Mouse (Mus musculus) macrophage (primary cell): ENCODE results near the gene Olfr128. TPM values are rescaled to one million over a fixed set of nuclear protein-coding genes. Genes with fewer than 3 reads are reported as not detected.
"Not testable (repeated sequence)": the region's sequence is repeated elsewhere in the genome, so short reads cannot be mapped to it uniquely, and the experiment has no call there.

Experiments
- H3K27ac ChIP-seq: fragments of 350-480 bp; formaldehyde crosslinking; 2 replicates; pipeline ENCODE4 v1.9.0; 2021
- H3K36me3 ChIP-seq: fragments of 350-480 bp; formaldehyde crosslinking; 2 replicates; pipeline ENCODE4 v1.9.0; 2021; ENCODE audit errors: inconsistent target
- H3K4me3 ChIP-seq: fragments of 350-480 bp; formaldehyde crosslinking; 2 replicates; pipeline ENCODE4 v1.9.0; 2021; ENCODE audit errors: inconsistent target
- H3K79me2 ChIP-seq: fragments of 350-480 bp; formaldehyde crosslinking; 2 replicates; pipeline ENCODE4 v1.9.0; 2021; ENCODE audit errors: inconsistent target
- WGBS: methylation state at CpG from one replicate; pipeline ENCODE4 v1.1.7; 2026; ENCODE audit warnings: inconsistent platforms; ENCODE audit not compliant: missing documents; 5-methylcytosine and 5-hydroxymethylcytosine counted together
- polyA plus RNA-seq: library from polyadenylated mRNA; stranded (reverse); fragments of 250-400 nt; gene quantifications from 3 replicates; pipeline ENCODE4 v1.2.4, GENCODE M21; 2018; ENCODE audit warnings: inconsistent platforms
- total RNA-seq, 78 experiments: library from RNA; depleted of rRNA; stranded (reverse); fragments of 250-400 nt; gene quantifications; 1 replicate in 9 of 78; 2 replicates in 24 of 78; 3 replicates in 43 of 78; 4 replicates in 2 of 78; pipeline ENCODE4 v1.2.4; 2018; ENCODE audit warnings: inconsistent platforms in 56 of 78

Olfr128 gene
- total RNA-seq (2018; cell fraction: chromatin; rRNA removed) = not detected
- total RNA-seq (2018; cell fraction: cytosol; rRNA removed) = not detected
- not detected for total RNA-seq (2018; cell fraction: nucleus; rRNA removed)
- not detected in 3 replicates for polyA plus RNA-seq

DNA sequence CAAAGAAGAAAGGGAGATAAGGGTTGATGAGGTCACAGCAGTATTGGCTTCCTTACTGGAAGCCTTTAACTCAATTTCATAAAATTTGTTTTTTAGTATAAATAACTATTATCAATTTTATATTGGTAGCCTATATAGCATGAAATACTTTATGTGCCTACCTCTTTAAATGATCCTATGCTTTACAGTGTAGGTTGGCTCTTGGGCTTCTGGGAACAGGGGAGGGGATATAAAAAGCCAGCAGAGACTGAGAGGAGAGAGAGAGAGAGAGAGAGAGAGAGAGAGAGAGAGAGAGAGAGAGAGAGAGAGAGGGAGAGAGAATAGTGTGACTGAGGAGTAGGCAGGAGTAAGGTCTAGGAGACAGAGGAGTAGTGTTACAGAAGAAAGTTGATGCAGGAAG is at the start of gene Olfr128:
TSS of gene Olfr128 (plus strand) at position 301 of the 400 bp plus-strand sequence.
- H3K27ac ChIP-seq = no peak within 1 kb of the TSS
- no peaks in the 10 kb centered on the region for H3K36me3 ChIP-seq
- no peak within 1 kb of the TSS for H3K4me3 ChIP-seq
- H3K79me2 ChIP-seq = no peaks in the 10 kb centered on the region

DNA sequence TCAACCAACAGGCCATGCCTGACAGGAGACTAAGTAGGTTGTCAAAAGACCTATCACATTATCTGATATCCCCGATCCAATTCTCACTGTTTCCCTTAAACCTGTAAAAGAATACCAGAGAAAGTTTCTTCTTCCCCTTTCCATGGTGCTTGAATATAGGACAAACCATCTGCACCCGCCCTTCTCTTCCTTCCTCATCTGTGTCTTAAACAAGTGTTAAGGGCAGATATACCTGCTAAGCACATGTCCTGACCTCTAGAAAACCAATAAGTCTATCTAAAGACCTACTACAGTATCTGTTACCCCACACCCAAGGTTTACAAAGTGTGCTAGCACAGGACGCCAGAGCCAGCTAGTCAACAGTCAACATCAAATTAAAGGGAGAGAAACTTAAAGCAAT is 46.5 kb upstream of the Olfr128 start:
- 65% methylated on average over 3 of the region's 3 CpGs for WGBS
- Histone ChIP-seq H3K36me3 (no peaks in the 10 kb centered on the region), H3K79me2 (no peaks in the 10 kb centered on the region), H3K27ac (no peak overlapping the region), H3K4me3 (no peak overlapping the region)

DNA sequence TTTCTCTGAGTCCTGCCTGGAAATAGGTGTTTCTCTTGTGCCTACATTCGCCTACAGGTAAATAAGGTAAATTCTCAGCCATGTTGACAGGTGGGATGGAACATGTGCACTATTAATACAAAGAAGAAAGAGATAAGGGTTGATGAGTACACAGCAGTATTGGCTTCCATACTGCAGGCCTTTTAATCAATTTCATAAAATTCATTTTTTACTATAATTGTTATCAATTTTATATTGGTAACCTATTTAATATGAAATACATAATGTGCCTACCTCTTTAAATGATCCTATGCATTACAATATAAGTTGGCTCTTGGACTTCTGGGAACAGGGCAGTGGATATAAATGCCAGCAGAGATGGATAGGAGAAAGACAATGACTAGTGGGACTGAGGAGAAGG is 20.2 kb upstream of the Olfr128 start, which contains the start of gene Olfr127:
TSS of gene Olfr127 (plus strand) at position 301 of the 400 bp plus-strand sequence.
- Histone ChIP-seq H3K4me3 (no peak within 1 kb of the TSS), H3K79me2 (no peaks in the 10 kb centered on the region), H3K27ac (no peak within 1 kb of the TSS), H3K36me3 (no peaks in the 10 kb centered on the region)
- WGBS = 60% methylated on average over 1 of the region's 1 CpGs

DNA sequence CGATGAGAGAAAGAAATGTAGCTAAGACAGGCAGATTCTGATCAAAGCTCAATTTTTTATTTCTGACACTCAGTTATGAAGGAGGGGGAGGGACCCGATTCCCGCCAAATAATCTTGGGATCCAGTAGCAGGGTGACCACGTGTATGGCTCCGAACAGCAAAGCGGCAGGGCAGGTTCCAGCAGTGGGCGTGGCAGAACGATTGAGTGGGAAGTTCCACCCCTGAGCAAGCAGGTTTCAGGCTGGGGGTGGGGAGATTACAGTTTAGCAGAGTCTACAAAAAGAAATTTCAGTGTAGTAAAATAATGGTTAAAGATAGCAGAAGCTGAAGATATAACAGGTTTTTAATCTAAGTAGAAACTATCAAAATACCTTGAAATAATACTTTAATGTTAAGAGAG is 13.5 kb upstream of the Olfr128 start:
- not testable (repeated sequence) for H3K27ac ChIP-seq, H3K79me2 ChIP-seq, H3K4me3 ChIP-seq, H3K36me3 ChIP-seq
- 72% methylated on average over 7 of the region's 8 CpGs for WGBS

DNA sequence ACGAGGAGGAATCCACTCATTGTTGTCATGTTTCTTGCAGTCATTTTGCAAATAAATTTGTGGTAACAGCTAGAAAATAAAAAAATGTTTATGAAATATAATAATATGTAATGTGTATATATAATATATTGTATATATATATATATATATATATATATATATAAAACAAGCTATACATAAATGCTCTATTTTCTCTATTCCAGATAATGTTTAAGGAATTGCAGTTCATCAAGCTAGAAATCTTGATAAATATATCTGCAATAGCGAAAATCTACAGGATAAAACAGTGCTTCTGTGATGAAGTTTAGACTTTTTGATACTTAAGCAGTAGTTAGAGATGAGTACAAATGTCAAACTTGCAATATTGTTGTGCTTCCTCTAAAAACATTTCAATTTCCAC is 32.6 kb downstream of the Olfr128 start, which contains the start of gene Olfr761:
TSS of gene Olfr761 (minus strand) at position 101 of the 400 bp plus-strand sequence.
- Histone ChIP-seq H3K36me3 (no peaks in the 10 kb centered on the region), H3K27ac (no peak within 1 kb of the TSS), H3K4me3 (no peak within 1 kb of the TSS), H3K79me2 (no peaks in the 10 kb centered on the region)
- 82% methylated on average over 2 of the region's 2 CpGs for WGBS

DNA sequence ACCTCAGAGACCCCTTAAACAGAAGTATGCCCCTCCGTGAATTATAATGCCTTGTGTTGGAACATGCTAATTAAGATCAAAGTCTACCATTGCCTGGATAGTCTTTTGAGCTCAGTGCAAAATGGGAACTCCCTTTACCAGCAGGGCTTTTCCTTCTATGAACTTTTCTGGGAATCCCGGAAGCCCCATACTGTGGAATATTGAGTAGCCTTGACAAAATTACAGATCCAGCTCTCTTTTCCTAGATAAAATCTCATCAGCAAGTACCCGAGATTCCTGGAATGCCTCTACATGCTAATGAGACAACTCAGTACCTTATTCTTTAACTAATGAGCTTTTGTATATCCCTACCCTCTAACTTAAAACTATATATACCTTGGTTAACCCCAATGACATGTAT is 53.2 kb downstream of the Olfr128 start:
- no peak overlapping the region for H3K4me3 ChIP-seq
- no peak overlapping the region for H3K27ac ChIP-seq
- WGBS = 91% methylated on average over 3 of the region's 3 CpGs
- H3K79me2 ChIP-seq = no peaks in the 10 kb centered on the region
- H3K36me3 ChIP-seq = no peaks in the 10 kb centered on the region

Other genes starting within 250 kb of the Olfr128 start
- gene Olfr119, start 224.0 kb upstream of the Olfr128 start, polyA plus RNA-seq = not detected in 3 replicates
- not detected in 3 replicates for gene Olfr120, start 198.7 kb upstream of the Olfr128 start, polyA plus RNA-seq
- gene Olfr121, start 171.7 kb upstream of the Olfr128 start, polyA plus RNA-seq = not detected in 3 replicates
- gene Olfr122, start 151.9 kb upstream of the Olfr128 start, polyA plus RNA-seq = not detected in 3 replicates
- not detected in 3 replicates for gene Olfr123, start 127.0 kb upstream of the Olfr128 start, polyA plus RNA-seq
- not detected in 3 replicates for gene Olfr124, start 120.7 kb upstream of the Olfr128 start, polyA plus RNA-seq
- not detected in 3 replicates for gene Olfr125, start 87.6 kb upstream of the Olfr128 start, polyA plus RNA-seq
- not detected in 3 replicates for gene Olfr126, start 73.1 kb upstream of the Olfr128 start, polyA plus RNA-seq
- gene Olfr127, start 20.1 kb upstream of the Olfr128 start, polyA plus RNA-seq = not detected in 3 replicates
- gene Olfr761, start 32.5 kb downstream of the Olfr128 start, polyA plus RNA-seq = not detected in 3 replicates
- gene Olfr129, start 139.5 kb downstream of the Olfr128 start, polyA plus RNA-seq = not detected in 3 replicates
- not detected in 3 replicates for gene Olfr130, start 143.4 kb downstream of the Olfr128 start, polyA plus RNA-seq
- gene Olfr131, start 168.1 kb downstream of the Olfr128 start, polyA plus RNA-seq = not detected in 3 replicates
- gene Olfr132, start 214.0 kb downstream of the Olfr128 start, polyA plus RNA-seq = not detected in 3 replicates
- gene Olfr133, start 224.7 kb downstream of the Olfr128 start, polyA plus RNA-seq = not detected in 3 replicates